Mouse (Mus musculus): ENCODE measurements around the gene Lmo2.
"Not testable (repeated sequence)": the region's sequence is repeated elsewhere in the genome, so short reads cannot be mapped to it uniquely, and the experiment has no call there.

Lmo2 gene

DNA sequence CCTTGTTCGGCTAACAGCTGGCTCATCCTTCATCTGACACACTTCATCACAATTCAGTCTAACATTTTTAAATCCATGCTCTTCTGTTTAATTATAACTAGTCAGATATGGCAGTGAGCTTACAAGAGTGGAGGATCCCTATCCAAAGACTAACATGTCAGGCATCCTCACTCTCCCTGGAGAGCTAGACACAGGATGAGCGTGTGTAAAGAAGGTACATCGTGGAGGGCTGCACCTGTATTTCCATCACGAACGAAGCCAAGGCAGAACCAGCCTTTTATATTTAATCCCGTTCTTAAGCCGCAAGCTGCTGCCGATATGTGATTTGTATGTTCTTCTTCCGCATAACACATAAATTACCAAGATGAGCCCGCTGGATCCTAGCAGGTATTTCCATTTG is 25.4 kb downstream of the Lmo2 start:
- no peak for DNase-seq

DNA sequence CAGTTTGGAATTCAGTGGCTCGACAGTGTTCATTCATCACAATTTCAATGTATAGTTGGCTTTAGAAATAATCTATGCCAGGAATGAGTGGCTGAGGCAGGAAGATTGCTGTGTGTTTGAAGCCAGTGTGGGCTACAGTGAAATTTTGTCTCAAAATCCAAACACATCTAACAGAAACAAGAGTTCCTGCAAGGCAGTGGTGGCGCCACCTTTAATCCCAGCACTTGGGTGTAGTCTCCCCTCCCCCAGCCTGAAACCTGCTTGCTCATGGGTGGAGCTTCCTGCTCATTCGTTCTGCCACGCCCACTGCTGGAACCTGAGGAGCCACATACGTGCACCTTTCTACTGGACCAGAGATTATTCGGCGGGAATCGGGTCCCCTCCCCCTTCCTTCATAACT is 29.8 kb downstream of the Lmo2 start:
- DNase-seq: peak; percentile 51

DNA sequence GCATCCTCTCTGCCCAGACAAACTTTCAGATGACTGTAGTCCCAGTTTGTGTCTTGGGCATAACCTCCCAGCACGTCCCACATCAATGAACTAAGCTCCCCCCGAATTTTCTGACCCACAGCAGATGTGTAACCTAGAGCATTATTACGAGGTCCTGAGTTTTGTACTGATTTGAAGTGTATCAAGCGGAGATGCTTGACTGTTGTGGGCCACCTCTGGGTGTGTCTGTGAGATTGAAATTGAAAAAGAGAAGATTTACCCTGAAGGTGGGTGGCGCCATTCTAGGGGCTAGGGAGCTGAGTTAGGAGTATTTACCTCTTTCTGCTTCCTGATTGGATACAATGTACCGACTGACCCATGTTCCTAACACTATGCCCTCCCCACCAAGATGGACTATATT is 31.9 kb downstream of the Lmo2 start:
- DNase-seq: no peak

DNA sequence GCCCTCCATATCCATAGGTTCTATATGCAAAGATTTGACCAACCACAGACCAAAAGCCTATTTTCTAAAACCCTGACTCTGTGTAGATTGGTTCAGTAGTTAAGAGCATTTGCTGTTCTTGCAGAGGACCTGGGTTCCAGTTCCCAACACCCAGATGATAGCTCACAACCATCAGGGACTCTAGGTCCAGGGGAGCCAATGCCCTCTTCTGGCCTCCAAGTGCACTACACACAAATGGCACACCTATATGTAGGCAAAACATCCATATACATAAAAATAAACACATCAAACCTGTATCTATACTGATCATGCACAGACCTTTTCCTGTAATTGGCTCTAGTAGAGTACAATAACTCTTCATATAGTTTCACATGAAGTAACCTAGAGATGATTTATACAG is 33.5 kb downstream of the Lmo2 start:
- DNase-seq: no peak

DNA sequence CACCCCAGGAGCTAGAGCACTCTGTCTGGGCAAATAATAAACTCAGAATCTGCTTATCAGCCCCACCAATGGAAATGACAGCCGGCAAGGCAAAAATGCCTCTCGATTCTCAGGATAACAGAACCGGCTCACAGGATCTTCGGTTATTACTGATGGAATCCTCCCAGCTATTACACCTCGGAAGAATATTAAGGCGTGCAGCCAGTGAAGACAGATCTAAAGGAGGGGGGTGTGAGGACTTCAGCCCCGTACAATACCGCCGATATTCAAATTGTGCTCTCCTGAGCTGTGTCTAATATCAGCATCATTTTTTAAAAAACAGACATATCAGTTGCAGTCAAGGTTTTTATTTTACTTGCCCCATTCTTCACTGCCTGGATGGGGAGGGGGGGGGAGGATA is 34.4 kb downstream of the Lmo2 start:
- no peak for DNase-seq

DNA sequence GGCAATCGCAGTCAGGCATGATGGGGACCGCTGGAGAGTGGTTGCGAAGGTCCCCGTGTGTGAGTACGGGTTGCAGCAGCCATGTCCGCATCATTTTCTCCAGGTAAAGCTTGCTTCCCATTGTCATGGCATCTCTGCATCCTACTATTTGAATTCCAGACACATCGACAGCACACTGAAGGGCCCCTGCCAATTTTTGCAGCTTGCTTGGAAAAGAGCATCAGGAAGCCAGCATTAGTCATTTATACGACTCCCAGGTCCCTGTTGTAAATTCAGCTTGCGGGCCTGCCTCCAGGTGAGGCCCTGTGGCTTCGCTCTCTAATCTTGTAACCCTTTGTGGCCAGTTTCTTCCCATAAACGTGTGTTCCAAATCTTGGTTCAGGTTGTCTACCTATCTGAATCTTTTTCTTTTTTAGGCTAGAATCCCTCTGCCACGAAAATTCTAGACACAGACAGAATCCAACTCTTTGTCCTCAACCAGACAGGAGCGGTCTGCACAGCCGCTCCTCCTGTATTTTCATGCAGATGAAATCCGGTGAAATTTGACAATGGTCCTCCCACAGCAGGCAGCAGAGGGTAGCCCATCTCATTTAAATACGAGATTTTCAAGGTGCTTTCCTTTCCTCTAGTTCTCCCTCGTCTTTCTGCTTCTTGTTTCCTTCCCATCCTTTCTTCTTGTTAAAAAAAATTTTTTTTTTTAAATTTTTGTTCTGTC is 35.0 kb downstream of the Lmo2 start:
- no peak for DNase-seq

DNA sequence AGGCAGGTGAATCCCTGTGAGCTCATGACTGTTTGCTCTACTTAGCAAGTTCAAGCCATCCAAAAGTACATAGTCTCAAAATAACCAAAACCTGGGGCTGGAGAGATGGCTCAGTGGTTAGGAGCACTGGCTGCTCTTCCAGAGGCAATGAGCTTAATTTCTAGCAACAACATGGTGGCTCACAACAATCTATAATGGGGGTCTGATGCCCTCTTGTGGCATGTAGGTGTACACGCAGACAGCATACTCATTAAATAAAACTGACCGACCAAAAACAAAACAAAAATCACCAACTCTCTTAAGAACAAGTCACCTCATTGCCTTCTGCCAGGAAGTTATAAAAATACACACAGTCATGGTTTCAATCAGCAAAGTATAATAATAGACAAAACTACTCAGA is 43.3 kb downstream of the Lmo2 start:
- DNase-seq: peak; percentile 34

DNA sequence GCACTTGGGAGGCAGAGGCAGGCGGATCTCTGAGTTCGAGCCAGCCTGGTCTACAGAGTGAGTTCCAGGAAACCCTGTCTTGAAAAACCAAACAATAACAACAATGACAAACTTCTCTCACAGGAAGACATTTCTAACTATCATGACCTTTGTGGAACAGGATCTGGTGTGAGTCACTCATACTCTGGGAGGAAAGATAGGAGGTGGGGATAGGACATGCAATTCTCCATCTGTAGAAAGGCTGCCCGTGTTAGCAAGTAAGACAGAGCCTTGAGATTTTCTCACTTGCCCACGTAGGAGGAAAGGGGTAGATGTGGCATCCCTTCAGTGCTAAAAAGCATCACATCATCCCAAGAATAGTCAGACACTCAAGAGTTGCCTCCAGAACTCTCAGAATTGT is 44.1 kb downstream of the Lmo2 start:
- no peak for DNase-seq

DNA sequence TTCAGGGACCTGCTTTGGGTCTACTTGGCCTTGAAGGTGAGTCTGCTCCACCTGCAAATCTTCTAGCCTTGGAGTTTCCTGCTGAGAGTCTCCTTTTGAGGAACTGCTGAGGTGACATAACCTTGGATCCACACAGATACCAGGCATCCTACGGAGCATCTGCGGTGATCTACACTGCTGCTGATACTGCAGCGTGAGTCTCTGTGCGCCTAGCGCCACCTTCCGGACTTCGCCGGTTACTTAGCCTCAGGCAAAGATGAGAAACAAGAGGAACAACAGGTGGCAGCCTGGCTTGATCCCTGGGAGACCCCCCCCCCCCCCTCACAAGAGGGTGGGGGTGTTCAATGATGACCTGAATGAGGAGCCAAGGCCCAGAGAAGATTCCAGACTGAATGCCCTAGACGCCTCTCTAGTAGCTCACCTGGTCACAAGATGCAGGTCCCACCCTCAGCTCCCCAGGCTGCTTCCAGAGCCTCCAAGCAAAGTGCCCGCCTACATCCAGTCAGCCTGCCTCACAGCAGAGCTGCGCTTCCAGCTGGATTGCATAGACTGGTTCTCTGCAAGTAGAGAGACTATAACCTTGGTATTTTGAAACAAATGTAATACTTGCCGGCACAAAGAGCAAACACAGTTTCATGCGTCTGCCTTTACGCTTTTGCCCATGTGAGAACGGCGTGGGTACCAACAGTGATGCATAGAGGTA is 45.1 kb downstream of the Lmo2 start:
- peak; percentile 75 for DNase-seq

DNA sequence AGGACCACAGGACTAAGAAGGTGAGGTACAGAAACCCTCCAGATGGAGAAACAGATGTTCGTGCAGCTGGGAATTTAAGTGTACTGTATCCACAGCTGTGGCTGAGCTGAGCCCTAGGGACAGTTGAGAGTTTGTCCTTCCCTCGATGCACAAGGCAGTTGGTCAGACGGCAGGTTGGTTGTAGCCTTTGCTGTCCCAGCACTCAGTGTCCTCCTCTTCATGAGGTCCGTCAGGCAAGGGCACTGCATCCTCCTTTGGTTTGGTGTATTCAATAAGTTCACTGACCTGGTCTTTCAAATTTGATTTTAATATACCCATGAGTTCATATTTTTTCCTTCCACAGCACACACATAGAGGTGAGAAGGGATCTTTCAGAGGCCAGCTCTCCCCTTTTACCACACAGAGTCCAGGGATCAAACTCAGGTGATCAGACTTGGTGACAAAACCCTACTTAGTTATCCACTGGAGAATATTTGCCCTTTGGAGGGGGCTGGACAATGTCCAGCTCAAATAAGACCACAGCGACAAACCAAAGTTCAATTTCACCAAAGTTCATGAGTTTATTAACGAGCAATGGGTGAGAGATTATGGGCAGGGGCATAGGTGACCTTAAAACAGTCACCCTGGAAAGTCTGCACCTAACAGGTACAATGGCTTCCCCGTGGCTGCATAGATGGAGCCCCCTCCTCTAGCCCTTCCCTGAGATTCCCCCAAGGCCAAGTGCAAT is 50.2 kb downstream of the Lmo2 start:
- DNase-seq: no peak

DNA sequence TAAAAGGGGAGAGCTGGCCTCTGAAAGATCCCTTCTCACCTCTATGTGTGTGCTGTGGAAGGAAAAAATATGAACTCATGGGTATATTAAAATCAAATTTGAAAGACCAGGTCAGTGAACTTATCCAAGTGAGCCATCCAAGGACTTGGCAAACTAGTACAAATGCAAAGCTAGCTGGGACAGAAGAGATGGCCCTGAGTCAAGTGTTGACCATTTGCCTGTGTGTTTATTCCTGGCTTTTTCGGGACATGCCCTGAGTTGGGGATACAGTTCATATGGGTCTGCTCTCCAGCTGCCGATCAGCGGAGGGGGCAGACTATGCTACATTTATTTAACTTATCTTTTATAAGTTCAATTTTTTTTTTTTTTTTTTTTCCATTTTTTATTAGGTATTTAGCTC is 51.1 kb downstream of the Lmo2 start:
- not testable (repeated sequence) for DNase-seq

DNA sequence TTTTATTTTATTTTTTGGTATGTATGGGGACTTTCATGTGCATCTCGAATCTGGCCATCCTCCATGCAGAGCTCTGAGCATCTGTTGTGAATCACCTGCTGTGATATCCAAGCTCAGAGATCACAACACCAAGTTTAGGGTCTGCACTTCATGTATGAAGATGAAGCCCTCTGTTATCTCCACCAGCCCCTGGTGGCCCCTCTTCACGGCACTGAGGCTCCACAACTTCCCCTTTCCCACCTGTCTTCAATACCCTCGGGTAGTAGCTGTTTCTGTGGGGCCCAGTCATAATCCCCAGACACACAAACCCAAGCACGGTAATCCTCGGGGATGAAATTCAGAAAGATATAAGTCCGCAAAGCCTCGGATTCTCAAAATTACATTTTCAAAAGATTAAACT is 65.3 kb downstream of the Lmo2 start:
- DNase-seq: no peak

DNA sequence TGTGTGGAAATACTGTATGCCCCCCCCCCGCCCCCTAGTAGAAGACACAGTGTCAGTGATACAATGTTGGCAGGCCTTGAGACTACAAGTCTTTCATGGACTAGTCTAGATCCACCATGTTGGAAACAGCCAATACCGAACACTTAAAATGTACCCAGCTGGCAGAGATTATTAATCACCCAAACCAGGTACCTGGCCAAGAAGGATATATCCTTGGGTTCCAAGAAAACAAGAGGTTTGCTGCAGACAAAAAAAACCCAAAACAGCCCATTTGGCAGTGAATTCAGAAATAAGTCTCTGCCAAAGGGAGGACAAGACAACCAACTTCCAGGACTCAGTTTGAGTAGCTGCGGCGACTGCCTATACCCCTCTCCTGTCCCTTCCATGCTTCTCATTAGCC is 66.9 kb downstream of the Lmo2 start:
- no peak for DNase-seq

DNA sequence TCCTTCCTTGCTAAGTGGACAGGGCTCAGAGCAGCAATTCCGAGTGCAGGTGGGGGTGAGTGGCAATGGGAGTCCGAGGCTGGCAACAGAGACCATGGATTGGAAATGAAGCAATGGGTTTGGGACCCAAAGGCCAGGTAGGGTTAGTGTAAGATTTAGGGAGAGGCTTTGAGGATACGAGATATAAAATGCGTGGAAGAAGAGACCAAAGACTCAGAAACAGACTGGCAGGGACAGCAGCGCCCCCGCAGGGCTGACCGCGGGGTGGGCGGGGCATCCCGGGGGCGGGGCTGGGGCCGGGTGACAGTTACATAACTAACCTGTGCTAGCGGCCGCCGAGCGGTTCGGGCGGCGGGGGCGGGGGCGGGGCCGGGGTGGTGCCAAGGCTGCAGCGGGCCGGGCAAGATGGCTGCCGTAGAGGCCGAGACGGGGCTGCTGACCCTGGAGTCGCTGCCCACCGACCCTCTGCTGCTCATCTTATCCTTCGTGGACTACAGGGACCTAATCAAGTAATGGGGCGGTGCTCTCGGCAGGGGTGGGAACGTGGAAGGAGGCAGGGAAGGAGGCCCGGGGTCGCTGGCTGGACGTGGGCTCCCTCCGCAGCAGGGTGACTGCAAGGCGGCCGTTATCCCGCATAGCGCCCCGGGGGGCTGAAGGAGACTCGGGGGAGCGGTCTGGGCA is 69.8 kb downstream of the Lmo2 start, which contains the start of gene Fbxo3:
Fbxo3 (plus strand) TSS at position 264 of the 681 bp plus-strand sequence.
- peak; percentile 98 for DNase-seq

DNA sequence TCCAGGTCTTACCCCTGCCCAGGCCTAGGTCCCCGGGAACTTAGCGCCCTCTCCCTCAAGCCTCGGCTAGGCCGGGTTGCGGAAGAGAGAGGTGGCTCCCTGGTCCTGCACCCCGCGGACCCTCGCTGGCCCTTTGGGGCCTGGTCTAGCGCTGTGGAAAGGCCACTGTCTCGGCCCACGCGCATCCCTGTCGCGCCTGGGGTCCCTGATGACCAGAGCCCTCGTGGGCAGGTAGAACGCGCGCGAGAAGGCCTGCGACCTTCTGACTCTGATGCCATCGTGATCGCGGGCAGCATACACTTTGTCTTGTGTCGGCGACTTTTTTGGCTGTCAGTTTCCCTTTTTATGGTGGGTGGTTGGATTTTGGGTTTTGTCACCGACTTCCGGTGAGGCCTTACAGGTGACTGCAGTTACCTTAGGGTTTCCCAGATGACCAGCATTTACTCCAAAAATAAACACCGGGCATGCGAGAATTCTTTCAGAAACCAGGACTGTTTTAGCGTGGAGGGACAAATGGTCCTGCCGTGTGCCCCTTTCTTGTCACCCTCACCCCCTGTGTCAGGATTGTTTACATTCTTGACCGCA is 70.4 kb downstream of the Lmo2 start, which contains the start of gene 4931422A03Rik:
4931422A03Rik (minus strand) TSS at position 223 of the 585 bp plus-strand sequence.
- peak; percentile 61 for DNase-seq

DNA sequence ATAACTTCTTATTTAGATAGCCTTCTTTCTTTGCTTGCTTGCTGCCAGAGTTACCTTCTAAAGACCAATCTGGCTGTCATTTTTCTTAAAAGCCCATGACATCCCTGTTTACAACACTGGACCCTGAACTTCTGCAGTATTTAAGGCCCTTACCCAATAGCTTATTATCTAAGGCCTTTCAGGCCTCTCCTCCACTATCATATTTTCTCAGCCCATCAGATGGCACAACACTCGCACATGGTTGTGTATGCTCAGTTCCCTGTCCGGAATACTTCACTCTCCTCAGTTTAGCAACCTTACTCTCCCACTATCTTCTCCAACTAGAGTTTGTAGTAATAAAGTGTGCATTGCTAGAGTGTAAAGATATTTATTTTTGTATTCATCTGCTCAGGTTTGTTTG is 71.3 kb downstream of the Lmo2 start:
- DNase-seq: peak; percentile 48

DNA sequence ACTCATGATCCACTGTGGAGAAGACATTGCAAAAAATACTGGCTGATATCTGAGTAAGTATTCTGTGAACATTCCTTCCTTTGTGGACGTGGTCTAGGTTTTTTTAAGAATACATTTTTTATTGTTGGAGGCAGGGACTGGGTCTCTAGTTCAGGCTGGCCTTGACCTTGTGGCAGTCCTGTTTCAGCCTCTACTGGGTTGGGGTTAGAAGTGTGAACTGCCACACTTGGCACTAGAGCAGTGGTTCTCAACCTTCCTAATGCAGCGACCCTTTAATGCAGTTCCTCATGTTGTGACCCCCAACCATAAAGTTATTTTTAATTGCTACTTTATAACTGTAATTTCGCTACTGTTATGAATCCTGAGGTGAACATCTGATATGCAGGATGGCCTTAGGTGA is 72.6 kb downstream of the Lmo2 start:
- no peak for DNase-seq

All from liver (tissue).